Mouse (Mus musculus): Measurements from ENCODE around the gene Slit1.

DNA sequence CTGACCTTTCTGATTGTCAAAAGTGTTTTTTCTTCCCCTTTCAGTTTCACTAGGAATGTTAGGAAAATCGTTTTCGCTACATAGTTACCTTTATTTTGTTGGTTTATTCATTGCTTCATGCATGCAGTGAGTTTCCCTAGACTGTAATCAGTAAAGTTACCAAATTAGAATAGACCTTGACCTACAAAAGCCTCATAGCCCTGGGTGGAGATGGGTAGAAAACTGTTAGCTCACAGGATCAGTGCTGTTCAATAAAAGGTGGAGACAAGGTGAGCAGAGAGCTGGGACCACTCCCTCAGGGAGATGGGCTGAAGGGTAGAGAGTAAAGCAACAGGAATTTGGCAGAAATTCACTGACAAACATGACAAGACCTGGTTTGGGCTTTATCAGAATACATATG is 169.8 kb downstream of the Slit1 start:
- no peak for TF ChIP-seq CTCF (IDR thresholded peaks at IDR 0.05; ENCODE audit: low read depth)
- TF ChIP-seq EP300 (IDR thresholded peaks at IDR 0.05; ENCODE audit: low read depth): no peak
